Mouse (Mus musculus) bone marrow, adult 2 months (tissue): ENCODE data around the gene Bmf. TPM values are rescaled to one million over a fixed set of nuclear protein-coding genes. Genes with fewer than 3 reads are reported as not detected.

ENCODE experiments used
- H3K27ac ChIP-seq: fragments of 200-500 bp; 2 replicates; pipeline ENCODE4 v1.5.1; 2012; ENCODE audit warnings: low read depth, mild to moderate bottlenecking, control low read depth, inconsistent platforms, low read length; ENCODE audit not compliant: control insufficient read depth, poor library complexity, insufficient read depth
- H3K4me1 ChIP-seq: fragments of 200-500 bp; 2 replicates; pipeline ENCODE4 v1.6.1; 2011; ENCODE audit warnings: low read length; ENCODE audit not compliant: control insufficient read depth, insufficient read depth
- H3K4me3 ChIP-seq: fragments of 200-500 bp; replicated peaks from 2 replicates; pipeline ENCODE3; 2011; ENCODE audit warnings: mild to moderate bottlenecking, low read depth, low read length, control low read depth; ENCODE audit not compliant: control insufficient read depth
- CTCF ChIP-seq: fragments of 200-500 bp; IDR thresholded peaks from 2 replicates; pipeline ENCODE4 v1.5.1; 2011; ENCODE audit warnings: low read length, control low read depth; ENCODE audit not compliant: control insufficient read depth, insufficient read depth
- POLR2A ChIP-seq: fragments of 200-500 bp; IDR thresholded peaks from 2 replicates; pipeline ENCODE4 v1.6.1; 2011; ENCODE audit warnings: low read depth, mild to moderate bottlenecking, control low read depth, low read length, borderline replicate concordance; ENCODE audit not compliant: control insufficient read depth
- WGBS: fragments of 180-500 bp; shearing (Covaris S2); methylation state at CpG from one replicate; pipeline ENCODE4 v1.1.7; 2018; 5-methylcytosine and 5-hydroxymethylcytosine counted together
- polyA plus RNA-seq: library from polyadenylated mRNA; stranded (reverse); fragments of >200 nt; gene quantifications from 2 replicates; pipeline ENCODE4 v1.2.4, GENCODE M21; 2011; ENCODE audit warnings: low replicate concordance; ENCODE audit not compliant: missing spikeins, insufficient read depth, insufficient read length

The Bmf gene
- polyA plus RNA-seq, 1 experiment = 8.8 TPM

- Histone ChIP-seq H3K27ac (no peak overlapping the region), H3K4me1 (peaks cover 8% of the 10 kb centered on the region), H3K4me3 (no peak overlapping the region)
- TF ChIP-seq POLR2A (no peak), CTCF (peak; percentile 50)
- WGBS = 61% methylated on average over 3 of the region's 3 CpGs
Observed at GRCm38 (mm10) chr2:118487806-118488205, 61.7 kb downstream of the Bmf start.

- WGBS = 24% methylated on average over 12 of the region's 12 CpGs
- H3K4me3 ChIP-seq = no peak overlapping the region
- no peak overlapping the region for H3K27ac ChIP-seq
- H3K4me1 ChIP-seq = peaks cover 8% of the 10 kb centered on the region
- no peak for TF ChIP-seq POLR2A
- peak; percentile 96 for TF ChIP-seq CTCF
Observed at GRCm38 (mm10) chr2:118486933-118487332, 62.6 kb downstream of the Bmf start.

- TF ChIP-seq POLR2A (no peak), CTCF (no peak)
- Histone ChIP-seq H3K27ac (no peak overlapping the region), H3K4me3 (no peak overlapping the region), H3K4me1 (peaks cover 5% of the 10 kb centered on the region)
- WGBS = 81% methylated on average over 3 of the region's 3 CpGs
Observed at GRCm38 (mm10) chr2:118485415-118485814, 64.1 kb downstream of the Bmf start.

GRCm38 (mm10) chr2:118484386-118484898, 65.0 kb downstream of the Bmf start:
- H3K4me1 ChIP-seq = peaks cover under 1% of the 10 kb centered on the region
- 80% methylated on average over 9 of the region's 9 CpGs for WGBS
- no peak overlapping the region for H3K4me3 ChIP-seq
- H3K27ac ChIP-seq = no peak overlapping the region
- TF ChIP-seq CTCF (no peak), POLR2A (no peak)

- WGBS = 87% methylated on average over 5 of the region's 5 CpGs
- peaks cover 2% of the 10 kb centered on the region for H3K4me1 ChIP-seq
- TF ChIP-seq CTCF (no peak), POLR2A (no peak)
- no peak overlapping the region for H3K27ac ChIP-seq
- H3K4me3 ChIP-seq = no peak overlapping the region
Observed at GRCm38 (mm10) chr2:118483032-118483431, 66.5 kb downstream of the Bmf start.

GRCm38 (mm10) chr2:118480886-118481285, 68.6 kb downstream of the Bmf start:
- TF ChIP-seq POLR2A (no peak), CTCF (no peak)
- Histone ChIP-seq H3K4me1 (peaks cover 2% of the 10 kb centered on the region), H3K4me3 (no peak overlapping the region), H3K27ac (no peak overlapping the region)
- 85% methylated on average over 7 of the region's 7 CpGs for WGBS

- under 1% methylated on average over 35 of the region's 35 CpGs for WGBS
- Histone ChIP-seq H3K4me1 (peaks cover 2% of the 10 kb centered on the region; the same call in 1 of the 2 replicates), H3K27ac (peak within 1 kb of the TSS; percentile 85), H3K4me3 (peak within 1 kb of the TSS; percentile 69)
- TF ChIP-seq CTCF (no peak), POLR2A (peak; percentile 76; the same call in 1 of the 2 replicates)
Observed at GRCm38 (mm10) chr2:118479550-118479909, 70.0 kb downstream of the Bmf start, which contains the start of gene Srp14. Gene Srp14, minus strand, starts transcription at chr2:118479711.

GRCm38 (mm10) chr2:118478833-118479549, 70.5 kb downstream of the Bmf start:
- WGBS = under 1% methylated on average over 52 of the region's 52 CpGs
- Histone ChIP-seq H3K27ac (peak overlapping the region; percentile 85), H3K4me1 (peaks cover 2% of the 10 kb centered on the region; the same call in 1 of the 2 replicates), H3K4me3 (peak overlapping the region; percentile 69)
- TF ChIP-seq POLR2A = no peak
- no peak for TF ChIP-seq CTCF

Other genes with a start within 250 kb of the Bmf start
- gene Gpr176, start 176.3 kb downstream of the Bmf start, polyA plus RNA-seq = not detected in 2 replicates
- gene Eif2ak4, start 161.1 kb downstream of the Bmf start, polyA plus RNA-seq = 5.7 and 8.7 TPM in 2 replicates
- gene Srp14, start 70.0 kb downstream of the Bmf start, polyA plus RNA-seq = 110 and 142 TPM in 2 replicates
- 35.3 and 44.1 TPM in 2 replicates for gene Bub1b, start 48.5 kb upstream of the Bmf start, polyA plus RNA-seq
- gene Pak6, start 113.6 kb upstream of the Bmf start, polyA plus RNA-seq = not detected in 2 replicates
- gene Ankrd63, start 154.3 kb upstream of the Bmf start, polyA plus RNA-seq = 0.92 TPM in 1 of 2 replicates, not detected in the other
- gene Plcb2, start 178.8 kb upstream of the Bmf start, polyA plus RNA-seq = 33.7 and 84.6 TPM in 2 replicates
- 16.0 and 28.5 TPM in 2 replicates for gene Inafm2, start 196.1 kb upstream of the Bmf start, polyA plus RNA-seq
- 2.2 and 3.5 TPM in 2 replicates for gene Ccdc9b, start 213.0 kb upstream of the Bmf start, polyA plus RNA-seq
- not detected in 2 replicates for gene Phgr1, start 223.1 kb upstream of the Bmf start, polyA plus RNA-seq
- gene Disp2, start 230.0 kb upstream of the Bmf start, polyA plus RNA-seq = not detected in 2 replicates